Mouse (Mus musculus): ENCODE results near the gene Zmat5.

Zmat5 gene

GRCm38 (mm10) chr11:4738719-4739118, 34.2 kb downstream of the Zmat5 start:
- DNase-seq, result no peak

GRCm38 (mm10) chr11:4740785-4741184, 36.3 kb downstream of the Zmat5 start:
- DNase-seq, result no peak

GRCm38 (mm10) chr11:4744691-4745090, 40.2 kb downstream of the Zmat5 start:
- DNase-seq, result no peak

- no peak for DNase-seq
These were observed 41.5 kb downstream of the Zmat5 start for GRCm38 (mm10) chr11:4745969-4746368.

GRCm38 (mm10) chr11:4746733-4747132, 42.3 kb downstream of the Zmat5 start, which contains the start of gene Cabp7:
Cabp7 (minus strand) TSS chr11:4746778.
- DNase-seq, result no peak

GRCm38 (mm10) chr11:4747285-4747684, 42.8 kb downstream of the Zmat5 start:
- no peak for DNase-seq

GRCm38 (mm10) chr11:4750263-4750662, 45.8 kb downstream of the Zmat5 start:
- DNase-seq, result no peak

- DNase-seq, result no peak
These were observed 48.4 kb downstream of the Zmat5 start for GRCm38 (mm10) chr11:4752836-4753235.

GRCm38 (mm10) chr11:4754036-4754435, 49.6 kb downstream of the Zmat5 start:
- DNase-seq, result peak in 1 of 2 experiments; percentile 59

- peak; percentile 67 to 71 for DNase-seq
These were observed 50.4 kb downstream of the Zmat5 start for GRCm38 (mm10) chr11:4754867-4755266.

GRCm38 (mm10) chr11:4756460-4756859, 52.0 kb downstream of the Zmat5 start:
- DNase-seq, result no peak

- DNase-seq, result no peak
These were observed 52.7 kb downstream of the Zmat5 start for GRCm38 (mm10) chr11:4756984-4757788.

- DNase-seq, result no peak
These were observed 53.3 kb downstream of the Zmat5 start for GRCm38 (mm10) chr11:4757789-4758158.

- no peak for DNase-seq
These were observed 56.0 kb downstream of the Zmat5 start for GRCm38 (mm10) chr11:4760438-4760837.

GRCm38 (mm10) chr11:4761991-4762390, 57.5 kb downstream of the Zmat5 start:
- no peak for DNase-seq

- no peak for DNase-seq
These were observed 58.0 kb downstream of the Zmat5 start for GRCm38 (mm10) chr11:4762511-4762910.

- no peak for DNase-seq
These were observed 59.2 kb downstream of the Zmat5 start for GRCm38 (mm10) chr11:4763631-4764030.

- DNase-seq, result no peak
These were observed 60.0 kb downstream of the Zmat5 start for GRCm38 (mm10) chr11:4764476-4764875.

GRCm38 (mm10) chr11:4768399-4768798, 63.9 kb downstream of the Zmat5 start:
- no peak for DNase-seq

- no peak for DNase-seq
These were observed 64.8 kb downstream of the Zmat5 start for GRCm38 (mm10) chr11:4769293-4769692.

GRCm38 (mm10) chr11:4769881-4770280, 65.4 kb downstream of the Zmat5 start:
- no peak for DNase-seq

GRCm38 (mm10) chr11:4771756-4772155, 67.3 kb downstream of the Zmat5 start:
- DNase-seq, result no peak

- DNase-seq, result peak; percentile 75 to 85
These were observed 68.4 kb downstream of the Zmat5 start for GRCm38 (mm10) chr11:4772925-4773324.

GRCm38 (mm10) chr11:4780927-4781326, 76.4 kb downstream of the Zmat5 start:
- no peak for DNase-seq

GRCm38 (mm10) chr11:4783116-4783515, 78.6 kb downstream of the Zmat5 start:
- DNase-seq, result no peak
